21 mouse cellular contexts compared by ENCODE assay signal in genomic region chr14:120848083-120848951, GRCm38 (mm10).
DNase-seq lines count a peak whose midpoint lies in the region; ATAC-seq and TF ChIP-seq lines count a peak whose summit lies in the region.
"Had no signal": no experiment of that assay in that cellular context is flagged by ENCODE, and none has a peak within 500 bp of the region (broad histone marks: within the 10 kb centered on the region; RNA-seq: fewer than 3 reads in every experiment).

No protein-coding gene starts in this region.

- H3K4me2 ChIP-seq in hindbrain, embryonic 11.5 days (replicated peaks; ENCODE audit: low read depth, low read length): no peak overlapping the region
- H3K4me2 ChIP-seq in hindbrain, embryonic 14.5 days (replicated peaks): no peak overlapping the region
- H3K4me2 ChIP-seq: embryonic facial prominence, embryonic 13.5 days; limb, embryonic 13.5 days; liver, embryonic 13.5 days; lung, embryonic 15.5 days had no signal

- ATAC-seq in hindbrain, embryonic 11.5 days (ENCODE audit: low FRiP score): no peak
- no peak for ATAC-seq in hindbrain, embryonic 14.5 days (ENCODE audit: low FRiP score)
- ATAC-seq: activated CD4-positive, CD25-positive, alpha-beta regulatory T cell, adult 4 months had no signal

- no peak overlapping the region for H3K4me3 ChIP-seq in hindbrain, embryonic 11.5 days (ENCODE audit: low read depth, low read length)
- H3K4me3 ChIP-seq in hindbrain, embryonic 14.5 days (replicated peaks; ENCODE audit: low read length): no peak overlapping the region
- no peak overlapping the region; the same call in 1 of the 2 replicates for H3K4me3 ChIP-seq in layer of hippocampus, adult 2 months
- H3K4me3 ChIP-seq in E14TG2a.4 (replicated peaks; ENCODE audit: low read length): 0 out of 2 replicates have a peak overlapping the region, but pooled peaks have one; percentile 66
- H3K4me3 ChIP-seq in limb, embryonic 10.5 days: no peak overlapping the region
- H3K4me3 ChIP-seq: embryonic facial prominence, embryonic 13.5 days; limb, embryonic 13.5 days; liver, embryonic 13.5 days; lung, embryonic 15.5 days had no signal

- no peak overlapping the region for H3K27ac ChIP-seq in hindbrain, embryonic 11.5 days (ENCODE audit: low read depth, low read length)
- no peak overlapping the region for H3K27ac ChIP-seq in hindbrain, embryonic 14.5 days
- peak overlapping the region; percentile 49; the same call in 1 of the 2 replicates for H3K27ac ChIP-seq in layer of hippocampus, adult 2 months
- H3K27ac ChIP-seq in limb, embryonic 10.5 days: peak overlapping the region; percentile 54; the same call in 1 of the 2 replicates
- H3K27ac ChIP-seq: embryonic facial prominence, embryonic 13.5 days; limb, embryonic 13.5 days; liver, embryonic 13.5 days; lung, embryonic 15.5 days had no signal

- H3K9ac ChIP-seq in hindbrain, embryonic 11.5 days (ENCODE audit: low read depth, low read length): no peak overlapping the region
- no peak overlapping the region for H3K9ac ChIP-seq in hindbrain, embryonic 14.5 days
- H3K9ac ChIP-seq: embryonic facial prominence, embryonic 13.5 days; limb, embryonic 13.5 days; liver, embryonic 13.5 days; lung, embryonic 15.5 days had no signal

- no peaks in the 10 kb centered on the region for H3K9me3 ChIP-seq in hindbrain, embryonic 11.5 days (ENCODE audit: control insufficient read depth, low read length)
- H3K9me3 ChIP-seq in hindbrain, embryonic 14.5 days (ENCODE audit: control insufficient read depth, low read length): no peaks in the 10 kb centered on the region
- no peaks in the 10 kb centered on the region for H3K9me3 ChIP-seq in E14TG2a.4 (ENCODE audit: low read length)
- H3K9me3 ChIP-seq in limb, embryonic 10.5 days (replicated peaks): no peaks in the 10 kb centered on the region
- H3K9me3 ChIP-seq: embryonic facial prominence, embryonic 13.5 days; limb, embryonic 13.5 days; liver, embryonic 13.5 days; lung, embryonic 15.5 days had no signal

- no peak for TF ChIP-seq CTCF in layer of hippocampus, adult 2 months (conservative IDR thresholded peaks at IDR 0.05)
- TF ChIP-seq CTCF in E14TG2a.4 (conservative IDR thresholded peaks at IDR 0.05; ENCODE audit: low read length): no peak

- no peaks in the 10 kb centered on the region for H3K4me1 ChIP-seq in hindbrain, embryonic 11.5 days (replicated peaks; ENCODE audit: control insufficient read depth, insufficient read depth, low read length)
- H3K4me1 ChIP-seq in hindbrain, embryonic 14.5 days (replicated peaks; ENCODE audit: control insufficient read depth, insufficient read depth, low read length): no peaks in the 10 kb centered on the region
- H3K4me1 ChIP-seq in E14TG2a.4 (replicated peaks; ENCODE audit: low read depth, low read length): peaks cover 83% of the 10 kb centered on the region
- H3K4me1 ChIP-seq in limb, embryonic 10.5 days: peaks cover 15% of the 10 kb centered on the region
- H3K4me1 ChIP-seq: embryonic facial prominence, embryonic 13.5 days; liver, embryonic 13.5 days had no signal

- no peaks in the 10 kb centered on the region for H3K27me3 ChIP-seq in hindbrain, embryonic 11.5 days (ENCODE audit: control insufficient read depth, insufficient read depth, low read length)
- H3K27me3 ChIP-seq in hindbrain, embryonic 14.5 days (ENCODE audit: control insufficient read depth, insufficient read depth, low read length): no peaks in the 10 kb centered on the region
- no peaks in the 10 kb centered on the region for H3K27me3 ChIP-seq in E14TG2a.4 (ENCODE audit: insufficient read depth, low read length)
- no peaks in the 10 kb centered on the region for H3K27me3 ChIP-seq in limb, embryonic 10.5 days (ENCODE audit: low read depth, poor library complexity, severe bottlenecking)
- H3K27me3 ChIP-seq: embryonic facial prominence, embryonic 13.5 days; limb, embryonic 13.5 days; liver, embryonic 13.5 days; lung, embryonic 15.5 days had no signal

- peak; percentile 8 for DNase-seq in hindbrain, embryonic 11.5 days (ENCODE audit: low spot score)
- no peak for DNase-seq in hindbrain, embryonic 14.5 days (ENCODE audit: low spot score)
- no peak for DNase-seq in layer of hippocampus, adult 2 months (ENCODE audit: low spot score in 2 of 2)
- DNase-seq in layer of hippocampus, adult 9-10 months (ENCODE audit: low spot score): no peak
- DNase-seq in limb, embryonic 10.5 days (ENCODE audit: low spot score): no peak
- DNase-seq in natural killer cell, adult 2 months (ENCODE audit: low spot score in 2 of 2): no peak
- DNase-seq: adrenal gland, postnatal 10 days; cerebellum, adult 9-11 months; heart, postnatal 4 days; kidney, adult 8-10 months; layer of hippocampus, adult 9-11 months; liver, embryonic 13.5 days; lung, postnatal 4 days; retina, postnatal 1 day; right cerebral cortex, postnatal 4 days had no signal

- WGBS in hindbrain, embryonic 11.5 days: 56% methylated on average over 11 of the region's 11 CpGs
- 48% methylated on average over 11 of the region's 11 CpGs for WGBS in hindbrain, embryonic 14.5 days
- WGBS in limb, embryonic 10.5 days: 75% methylated on average over 11 of the region's 11 CpGs

- no peaks in the 10 kb centered on the region for H3K36me3 ChIP-seq in hindbrain, embryonic 11.5 days (ENCODE audit: control insufficient read depth, insufficient read depth, low read length)
- no peaks in the 10 kb centered on the region for H3K36me3 ChIP-seq in hindbrain, embryonic 14.5 days (replicated peaks; ENCODE audit: control insufficient read depth, insufficient read depth)
- no peaks in the 10 kb centered on the region for H3K36me3 ChIP-seq in E14TG2a.4 (ENCODE audit: insufficient read depth, low read length)
- no peaks in the 10 kb centered on the region for H3K36me3 ChIP-seq in limb, embryonic 10.5 days
- H3K36me3 ChIP-seq: embryonic facial prominence, embryonic 13.5 days; G1E; limb, embryonic 13.5 days; liver, embryonic 13.5 days; lung, embryonic 15.5 days had no signal

Comparison
In these comparisons a context has a peak if more than half of its experiments do, and no peak if none do; other contexts are left out.
1. H3K27ac ChIP-seq: peak in layer of hippocampus, adult 2 months (single experiment) and limb, embryonic 10.5 days (single experiment); none in hindbrain, embryonic 11.5 days (single experiment) and hindbrain, embryonic 14.5 days (single experiment).